Mouse (Mus musculus): ENCODE measurements around the gene Dph1. TPM values are rescaled to one million over a fixed set of nuclear protein-coding genes. Genes with fewer than 3 reads are reported as not detected.
A peak's percentile ranks its signal among the peaks of the same experiment; 100 is the strongest.

The Dph1 gene
- polyA plus RNA-seq, 1 experiment = 25.7 TPM

DNA sequence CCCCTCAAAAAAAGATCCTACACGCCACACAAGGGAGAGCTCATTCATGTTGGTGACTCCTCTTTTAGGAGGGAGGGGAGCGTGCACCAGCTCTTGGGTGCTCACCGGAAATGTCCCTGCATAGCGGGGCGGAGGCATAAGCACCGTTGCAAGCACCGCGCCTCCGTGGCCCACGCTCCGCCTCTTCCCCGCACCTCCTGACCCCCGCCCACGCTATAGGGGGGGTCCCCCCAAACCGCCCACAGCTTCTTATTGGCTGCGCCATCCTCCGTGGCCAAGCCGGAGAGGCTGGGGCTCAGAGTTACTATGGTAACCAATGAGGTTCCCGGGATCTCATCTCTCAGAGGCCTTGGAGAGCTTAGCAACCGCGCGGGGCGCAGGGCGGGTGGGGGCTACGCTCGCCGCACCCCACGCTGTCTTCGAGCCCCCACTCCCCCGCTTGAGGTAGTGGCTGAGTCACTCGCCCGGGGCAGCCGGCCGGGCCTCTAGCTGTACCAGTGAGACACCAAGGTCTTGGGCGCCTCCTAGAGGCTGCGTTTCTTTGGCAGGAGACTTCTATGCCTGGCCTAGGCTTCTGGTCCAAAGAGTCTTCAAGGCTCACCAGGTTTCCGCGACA lies 20.8 kb downstream of the Dph1 start:
- Histone ChIP-seq H3K4me1 (ENCODE audit: control insufficient read depth, insufficient read depth, low read length) (peaks cover 19% of the 10 kb centered on the region), H3K4me3 (replicated peaks; ENCODE audit: extremely low read depth, low read depth, low read length) (peak overlapping the region; percentile 35)
- peak; percentile 91 for DNase-seq
- TF ChIP-seq CTCF (IDR thresholded peaks at IDR 0.05; ENCODE audit: insufficient read depth, low read length) (peak; percentile 73), POLR2A (IDR thresholded peaks at IDR 0.05; ENCODE audit: borderline replicate concordance, extremely low read depth, low read depth, low read length) (no peak)
- under 1% methylated on average over 38 of the region's 38 CpGs for WGBS

DNA sequence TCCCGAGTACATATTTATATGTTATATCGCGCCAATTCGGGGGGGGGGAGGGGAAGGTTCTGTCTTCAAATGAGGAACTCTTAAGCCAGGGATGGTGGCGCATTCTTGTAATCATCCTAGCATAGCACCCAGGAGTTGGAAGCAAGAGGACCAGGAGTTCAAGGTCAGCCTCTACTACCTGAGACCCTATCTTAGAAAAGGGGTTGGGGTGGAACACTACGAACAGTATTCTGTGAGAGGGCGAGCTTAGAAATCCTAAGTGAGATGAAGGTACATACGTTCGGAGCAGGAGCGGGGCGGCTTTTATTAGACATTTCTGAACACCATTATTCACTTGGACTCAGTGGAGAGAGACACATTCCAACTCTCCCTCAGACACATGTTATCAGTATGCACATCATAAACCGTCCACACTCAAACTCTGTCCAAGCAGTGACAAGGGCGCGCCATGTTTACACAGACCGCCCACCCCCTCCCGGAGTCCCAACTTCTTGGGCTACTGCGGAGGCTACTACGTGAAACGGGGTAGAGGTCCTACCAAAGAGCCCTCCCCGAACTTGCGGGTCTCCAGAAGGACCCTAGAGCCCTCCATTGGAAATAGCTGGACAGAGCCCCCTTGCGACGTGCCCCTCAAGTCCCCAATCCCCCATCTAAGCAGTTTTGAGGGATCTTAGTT lies 21.5 kb downstream of the Dph1 start, which contains the start of gene Hic1:
Hic1 (minus strand) TSS at position 115 of the 676 bp plus-strand sequence.
- WGBS = 4% methylated on average over 23 of the region's 23 CpGs
- H3K4me3 ChIP-seq (replicated peaks; ENCODE audit: extremely low read depth, low read depth, low read length) = peak within 1 kb of the TSS; percentile 35
- TF ChIP-seq CTCF (IDR thresholded peaks at IDR 0.05; ENCODE audit: insufficient read depth, low read length) = no peak
- TF ChIP-seq POLR2A (IDR thresholded peaks at IDR 0.05; ENCODE audit: borderline replicate concordance, extremely low read depth, low read depth, low read length) = no peak
- H3K4me1 ChIP-seq (ENCODE audit: control insufficient read depth, insufficient read depth, low read length) = peaks cover 19% of the 10 kb centered on the region
- no peak for DNase-seq

GRCm38 (mm10) chr11:75168590-75169361 lies 22.3 kb downstream of the Dph1 start:
- DNase-seq = peak; percentile 82
- WGBS = under 1% methylated on average over 79 of the region's 83 CpGs
- peak overlapping the region; percentile 29 for H3K4me3 ChIP-seq (replicated peaks; ENCODE audit: extremely low read depth, low read depth, low read length)
- H3K4me1 ChIP-seq (ENCODE audit: control insufficient read depth, insufficient read depth, low read length) = peaks cover 19% of the 10 kb centered on the region
- peak; percentile 67 for TF ChIP-seq CTCF (IDR thresholded peaks at IDR 0.05; ENCODE audit: insufficient read depth, low read length)
- TF ChIP-seq POLR2A (IDR thresholded peaks at IDR 0.05; ENCODE audit: borderline replicate concordance, extremely low read depth, low read depth, low read length) = peak; percentile 56; the same call in 1 of the 2 replicates

DNA sequence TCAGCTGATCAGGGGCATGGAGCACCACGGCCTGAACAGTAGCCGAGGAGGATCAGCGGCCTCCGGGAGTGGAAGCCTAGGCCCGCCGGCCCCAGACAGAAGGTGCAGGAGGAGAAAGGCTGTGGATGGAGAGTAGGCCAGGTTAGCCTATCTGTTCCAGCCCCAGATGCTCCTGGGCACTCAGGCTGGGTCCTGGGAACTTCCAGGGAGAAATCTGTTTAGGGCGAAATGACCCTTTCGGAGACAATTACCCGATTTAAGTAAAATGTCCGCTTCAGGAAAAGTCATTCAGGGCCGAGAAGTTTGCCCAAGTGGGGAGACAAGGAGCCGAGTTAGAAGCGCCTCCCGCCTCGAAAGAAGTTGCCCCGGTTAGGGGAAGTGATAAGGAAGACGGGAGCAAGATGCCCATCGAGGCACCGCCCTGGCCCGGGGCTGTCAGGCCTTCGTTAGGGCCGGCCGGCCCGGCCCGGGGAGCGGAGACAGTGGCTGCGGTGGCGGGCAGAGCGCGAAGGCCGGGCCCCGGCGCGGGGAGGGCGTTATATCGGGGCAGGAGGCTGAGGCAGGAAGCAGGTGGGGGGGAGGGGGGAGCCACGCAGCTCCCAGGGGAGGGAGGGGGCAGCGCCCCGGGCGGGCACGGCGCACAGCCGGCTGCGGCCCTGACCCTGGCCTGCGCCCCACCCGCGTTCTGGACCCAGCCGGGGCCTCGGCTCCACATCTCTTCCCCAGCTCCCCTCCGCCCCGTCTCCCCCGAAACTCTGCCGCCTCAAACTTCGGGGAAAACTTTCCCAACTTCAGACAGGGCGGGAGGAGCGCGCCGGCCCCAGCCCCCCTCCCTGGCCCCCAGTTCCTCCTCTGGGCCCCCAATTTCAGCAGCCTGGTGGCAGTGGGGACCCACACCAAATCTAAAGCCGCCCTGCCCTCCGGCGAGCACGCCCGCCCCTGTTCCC lies 23.1 kb downstream of the Dph1 start:
- WGBS = 14% methylated on average over 58 of the region's 63 CpGs
- Histone ChIP-seq H3K4me1 (ENCODE audit: control insufficient read depth, insufficient read depth, low read length) (peaks cover 17% of the 10 kb centered on the region), H3K4me3 (replicated peaks; ENCODE audit: extremely low read depth, low read depth, low read length) (peak overlapping the region; percentile 29)
- TF ChIP-seq CTCF (IDR thresholded peaks at IDR 0.05; ENCODE audit: insufficient read depth, low read length) (no peak), POLR2A (IDR thresholded peaks at IDR 0.05; ENCODE audit: borderline replicate concordance, extremely low read depth, low read depth, low read length) (no peak)
- DNase-seq = no peak

DNA sequence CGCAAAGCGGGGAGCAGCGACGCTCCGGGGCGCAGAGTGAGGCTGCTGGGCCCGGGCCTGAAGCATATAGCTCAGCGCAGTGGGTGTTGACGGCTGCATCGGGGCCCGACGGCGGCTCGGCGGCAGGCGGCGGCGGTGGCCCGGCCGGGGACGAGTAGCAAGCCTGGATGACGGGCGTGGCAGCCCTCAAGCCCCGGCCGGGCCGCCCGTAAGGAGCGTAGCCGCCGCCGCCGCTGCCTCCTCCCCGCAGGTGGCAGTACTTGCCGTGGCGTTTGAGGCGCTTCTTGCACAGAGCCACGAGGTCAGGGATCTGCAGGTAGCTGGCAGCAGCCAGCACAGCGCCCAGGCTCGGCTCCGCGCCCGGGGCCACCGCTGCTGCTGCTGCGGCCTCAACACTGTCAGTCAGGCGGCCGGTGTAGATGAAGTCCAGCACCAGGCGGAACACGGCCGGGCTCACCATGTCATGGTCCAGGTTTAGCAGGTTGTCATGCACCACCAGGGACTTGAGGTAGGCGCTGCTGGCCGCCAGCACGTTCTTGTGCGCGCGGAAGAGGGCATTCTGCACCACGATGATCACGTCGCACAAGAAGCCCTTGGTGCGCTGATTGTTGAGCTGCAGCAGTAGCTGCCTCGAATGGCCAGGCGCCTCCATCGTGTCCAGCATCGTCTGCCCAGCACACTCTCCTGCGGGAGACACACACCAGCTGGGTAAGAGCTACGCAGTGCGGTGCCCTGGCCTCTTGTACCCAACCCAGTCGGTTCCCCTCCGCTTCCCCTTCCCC lies 24.0 kb downstream of the Dph1 start:
- WGBS = 35% methylated on average over 68 of the region's 68 CpGs

GRCm38 (mm10) chr11:75166193-75166842 lies 24.7 kb downstream of the Dph1 start:
- peaks cover 17% of the 10 kb centered on the region for H3K4me1 ChIP-seq (ENCODE audit: control insufficient read depth, insufficient read depth, low read length)
- no peak for DNase-seq
- TF ChIP-seq POLR2A (IDR thresholded peaks at IDR 0.05; ENCODE audit: borderline replicate concordance, extremely low read depth, low read depth, low read length) (no peak), CTCF (IDR thresholded peaks at IDR 0.05; ENCODE audit: insufficient read depth, low read length) (no peak)
- H3K4me3 ChIP-seq (replicated peaks; ENCODE audit: extremely low read depth, low read depth, low read length) = no peak overlapping the region
- WGBS = 35% methylated on average over 55 of the region's 55 CpGs

More for the DNA sequence above, 24.0 kb downstream of the Dph1 start:
- DNase-seq = no peak
- TF ChIP-seq POLR2A (IDR thresholded peaks at IDR 0.05; ENCODE audit: borderline replicate concordance, extremely low read depth, low read depth, low read length) = 0 out of 2 replicates have a peak, but pooled peaks have one; percentile 6
- TF ChIP-seq CTCF (IDR thresholded peaks at IDR 0.05; ENCODE audit: insufficient read depth, low read length) = no peak
- Histone ChIP-seq H3K4me3 (replicated peaks; ENCODE audit: extremely low read depth, low read depth, low read length) (peak overlapping the region; percentile 21), H3K4me1 (ENCODE audit: control insufficient read depth, insufficient read depth, low read length) (peaks cover 17% of the 10 kb centered on the region)

DNA sequence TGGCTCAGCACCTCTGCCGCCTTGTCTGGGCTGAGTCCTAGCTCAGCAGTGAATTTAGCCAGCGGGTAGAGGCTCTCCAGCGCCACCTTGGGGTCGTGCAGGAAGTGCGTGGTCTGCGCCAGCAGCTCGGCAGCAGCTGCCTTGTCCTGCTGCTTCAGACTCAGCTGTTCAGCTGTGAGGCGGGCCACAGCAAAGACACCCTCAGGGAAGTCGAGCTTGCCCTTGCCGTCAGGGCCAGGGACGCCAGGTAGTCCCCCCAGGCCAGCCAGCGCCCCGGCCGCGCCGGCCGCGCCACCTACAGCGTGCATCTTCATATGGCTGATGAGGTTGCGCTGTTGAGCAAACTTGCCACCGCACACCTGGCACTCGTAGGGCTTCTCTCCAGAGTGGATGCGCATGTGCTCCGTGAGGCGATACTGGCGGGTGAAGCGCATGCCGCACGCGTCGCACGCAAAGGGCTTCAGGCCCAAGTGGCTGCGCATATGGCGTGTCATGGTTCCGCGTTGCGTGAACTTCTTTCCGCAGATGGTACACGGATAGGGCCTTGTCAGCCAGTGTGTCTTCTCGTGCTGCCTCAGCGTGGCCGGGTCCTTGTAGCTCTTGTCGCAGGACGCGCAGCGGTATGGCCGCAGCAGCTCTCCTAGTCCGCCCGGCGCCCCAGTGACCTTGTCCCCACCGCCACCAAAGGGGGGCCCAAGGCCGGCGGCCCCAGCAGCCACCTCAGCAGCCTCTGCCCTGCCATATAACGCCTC lies 25.4 kb downstream of the Dph1 start:
- TF ChIP-seq CTCF (IDR thresholded peaks at IDR 0.05; ENCODE audit: insufficient read depth, low read length) = peak; percentile 74
- TF ChIP-seq POLR2A (IDR thresholded peaks at IDR 0.05; ENCODE audit: borderline replicate concordance, extremely low read depth, low read depth, low read length) = peak; percentile 25; the same call in 1 of the 2 replicates
- Histone ChIP-seq H3K4me3 (replicated peaks; ENCODE audit: extremely low read depth, low read depth, low read length) (peak overlapping the region; percentile 2), H3K4me1 (ENCODE audit: control insufficient read depth, insufficient read depth, low read length) (peaks cover 16% of the 10 kb centered on the region)
- 31% methylated on average over 54 of the region's 54 CpGs for WGBS
- DNase-seq = peak; percentile 88
